Mouse (Mus musculus): Measurements from ENCODE around the gene Naa40. TPM values are rescaled to one million over a fixed set of nuclear protein-coding genes. Genes with fewer than 3 reads are reported as not detected.

Gene Naa40
- polyA plus RNA-seq, 1 experiment, result 10.3 TPM

GRCm38 (mm10) chr19:7261964-7262363, 21.0 kb upstream of the Naa40 start:
- Histone ChIP-seq H3K27me3 (ENCODE audit: control insufficient read depth, insufficient read depth, insufficient read length) (no peaks in the 10 kb centered on the region), H3K4me3 (no peak overlapping the region), H3ac (ENCODE audit: control insufficient read depth, insufficient read length) (no peak overlapping the region), H3K36me3 (ENCODE audit: control insufficient read depth, insufficient read depth) (no peaks in the 10 kb centered on the region), H3K79me2 (ENCODE audit: control insufficient read depth, insufficient read depth) (no peaks in the 10 kb centered on the region), H3K4me2 (ENCODE audit: low read depth) (no peak overlapping the region)
- no peak for TF ChIP-seq MYOG (IDR thresholded peaks at IDR 0.05; ENCODE audit: control insufficient read depth in 1 of 3, insufficient read depth in 1 of 3, insufficient read length in 2 of 3, low read depth in 2 of 3)
- TF ChIP-seq E2F4 (IDR thresholded peaks at IDR 0.05; ENCODE audit: insufficient read depth), result no peak
- TF ChIP-seq USF1 (IDR thresholded peaks at IDR 0.05; ENCODE audit: low read depth), result no peak
- TF ChIP-seq TCF12 (IDR thresholded peaks at IDR 0.05; ENCODE audit: insufficient read depth, poor library complexity, severe bottlenecking), result no peak
- no peak for TF ChIP-seq SRF (IDR thresholded peaks at IDR 0.05; ENCODE audit: control insufficient read depth, insufficient read length, low read depth)
- no peak for TF ChIP-seq POLR2A (IDR thresholded peaks at IDR 0.05; ENCODE audit: insufficient read length, low read depth)
- no peak for TF ChIP-seq REST (IDR thresholded peaks at IDR 0.05; ENCODE audit: insufficient read depth, insufficient read length)

GRCm38 (mm10) chr19:7261476-7261875, 20.5 kb upstream of the Naa40 start:
- no peaks in the 10 kb centered on the region for H3K79me2 ChIP-seq (ENCODE audit: control insufficient read depth, insufficient read depth)
- no peak overlapping the region for H3K4me2 ChIP-seq (ENCODE audit: low read depth)
- no peak for TF ChIP-seq MAX (IDR thresholded peaks at IDR 0.05; ENCODE audit: low read depth)
- no peak for TF ChIP-seq CEBPB (IDR thresholded peaks at IDR 0.05; ENCODE audit: insufficient read depth, poor library complexity, severe bottlenecking)
- TF ChIP-seq POLR2A (IDR thresholded peaks at IDR 0.05; ENCODE audit: insufficient read length, low read depth), result no peak
- no peak for TF ChIP-seq E2F4 (IDR thresholded peaks at IDR 0.05; ENCODE audit: insufficient read depth)
- no peak for TF ChIP-seq REST (IDR thresholded peaks at IDR 0.05; ENCODE audit: insufficient read depth, insufficient read length)
- no peak for TF ChIP-seq MYOD1 (IDR thresholded peaks at IDR 0.05; ENCODE audit: control insufficient read depth in 1 of 3, insufficient read length in 2 of 3, low read depth in 2 of 3)
- TF ChIP-seq TCF3 (IDR thresholded peaks at IDR 0.05; ENCODE audit: insufficient read length, low read depth), result no peak
- no peak for TF ChIP-seq MYOG (IDR thresholded peaks at IDR 0.05; ENCODE audit: control insufficient read depth in 1 of 3, insufficient read depth in 1 of 3, insufficient read length in 2 of 3, low read depth in 2 of 3)
- TF ChIP-seq TCF12 (IDR thresholded peaks at IDR 0.05; ENCODE audit: insufficient read depth, poor library complexity, severe bottlenecking), result no peak
- TF ChIP-seq USF1 (IDR thresholded peaks at IDR 0.05; ENCODE audit: low read depth), result no peak
- no peak for TF ChIP-seq POLR2AphosphoS2 (IDR thresholded peaks at IDR 0.05; ENCODE audit: insufficient read length, low read depth)
- no peak for TF ChIP-seq SRF (IDR thresholded peaks at IDR 0.05; ENCODE audit: control insufficient read depth, insufficient read length, low read depth)
- H3K36me3 ChIP-seq (ENCODE audit: control insufficient read depth, insufficient read depth), result no peaks in the 10 kb centered on the region
- H3ac ChIP-seq (ENCODE audit: control insufficient read depth, insufficient read length), result no peak overlapping the region
- no peaks in the 10 kb centered on the region for H3K27me3 ChIP-seq (ENCODE audit: control insufficient read depth, insufficient read depth, insufficient read length)
- H3K4me3 ChIP-seq, result no peak overlapping the region

- Histone ChIP-seq H3K4me3 (no peak overlapping the region), H3K79me2 (ENCODE audit: control insufficient read depth, insufficient read depth) (no peaks in the 10 kb centered on the region), H3K27me3 (ENCODE audit: control insufficient read depth, insufficient read depth, insufficient read length) (no peaks in the 10 kb centered on the region), H3ac (ENCODE audit: control insufficient read depth, insufficient read length) (no peak overlapping the region), H3K4me2 (ENCODE audit: low read depth) (no peak overlapping the region), H3K36me3 (ENCODE audit: control insufficient read depth, insufficient read depth) (no peaks in the 10 kb centered on the region)
- TF ChIP-seq CEBPB (IDR thresholded peaks at IDR 0.05; ENCODE audit: insufficient read depth, poor library complexity, severe bottlenecking), result no peak
- no peak for TF ChIP-seq USF1 (IDR thresholded peaks at IDR 0.05; ENCODE audit: low read depth)
- no peak for TF ChIP-seq SRF (IDR thresholded peaks at IDR 0.05; ENCODE audit: control insufficient read depth, insufficient read length, low read depth)
- no peak for TF ChIP-seq TCF12 (IDR thresholded peaks at IDR 0.05; ENCODE audit: insufficient read depth, poor library complexity, severe bottlenecking)
- no peak for TF ChIP-seq TCF3 (IDR thresholded peaks at IDR 0.05; ENCODE audit: insufficient read length, low read depth)
- TF ChIP-seq REST (IDR thresholded peaks at IDR 0.05; ENCODE audit: insufficient read depth, insufficient read length), result no peak
- no peak for TF ChIP-seq E2F4 (IDR thresholded peaks at IDR 0.05; ENCODE audit: insufficient read depth)
Measured at GRCm38 (mm10) chr19:7257881-7258280, 16.9 kb upstream of the Naa40 start.

GRCm38 (mm10) chr19:7246021-7246420, 5.0 kb upstream of the Naa40 start:
- no peak overlapping the region for H3K4me2 ChIP-seq (ENCODE audit: low read depth)
- H3K27me3 ChIP-seq (ENCODE audit: control insufficient read depth, insufficient read depth, insufficient read length), result no peaks in the 10 kb centered on the region
- H3K36me3 ChIP-seq (ENCODE audit: control insufficient read depth, insufficient read depth), result no peaks in the 10 kb centered on the region
- H3K79me2 ChIP-seq (ENCODE audit: control insufficient read depth, insufficient read depth), result no peaks in the 10 kb centered on the region
- no peak overlapping the region for H3K4me3 ChIP-seq
- TF ChIP-seq CEBPB (IDR thresholded peaks at IDR 0.05; ENCODE audit: insufficient read depth, poor library complexity, severe bottlenecking), result no peak
- TF ChIP-seq MAX (IDR thresholded peaks at IDR 0.05; ENCODE audit: low read depth), result no peak
- TF ChIP-seq MYOD1 (IDR thresholded peaks at IDR 0.05; ENCODE audit: control insufficient read depth in 1 of 3, insufficient read length in 2 of 3, low read depth in 2 of 3), result no peak
- TF ChIP-seq POLR2A (IDR thresholded peaks at IDR 0.05; ENCODE audit: insufficient read length, low read depth), result no peak
- H3ac ChIP-seq (ENCODE audit: control insufficient read depth, insufficient read length), result no peak overlapping the region

- Histone ChIP-seq H3K27me3 (ENCODE audit: control insufficient read depth, insufficient read depth, insufficient read length) (no peaks in the 10 kb centered on the region), H3K4me2 (ENCODE audit: low read depth) (peak overlapping the region; percentile 89), H3K4me3 (peak overlapping the region; percentile 82), H3K36me3 (ENCODE audit: control insufficient read depth, insufficient read depth) (no peaks in the 10 kb centered on the region), H3ac (ENCODE audit: control insufficient read depth, insufficient read length) (peak overlapping the region; percentile 49), H3K79me2 (ENCODE audit: control insufficient read depth, insufficient read depth) (peaks cover 47% of the 10 kb centered on the region)
- TF ChIP-seq REST (IDR thresholded peaks at IDR 0.05; ENCODE audit: insufficient read depth, insufficient read length), result no peak
- no peak for TF ChIP-seq E2F4 (IDR thresholded peaks at IDR 0.05; ENCODE audit: insufficient read depth)
- no peak for TF ChIP-seq TCF12 (IDR thresholded peaks at IDR 0.05; ENCODE audit: insufficient read depth, poor library complexity, severe bottlenecking)
- TF ChIP-seq POLR2AphosphoS2 (IDR thresholded peaks at IDR 0.05; ENCODE audit: insufficient read length, low read depth), result no peak
- no peak for TF ChIP-seq USF1 (IDR thresholded peaks at IDR 0.05; ENCODE audit: low read depth)
- no peak for TF ChIP-seq MAX (IDR thresholded peaks at IDR 0.05; ENCODE audit: low read depth)
- TF ChIP-seq SRF (IDR thresholded peaks at IDR 0.05; ENCODE audit: control insufficient read depth, insufficient read length, low read depth), result no peak
- TF ChIP-seq MYOD1 (IDR thresholded peaks at IDR 0.05; ENCODE audit: control insufficient read depth in 1 of 3, insufficient read length in 2 of 3, low read depth in 2 of 3), result no peak
- no peak for TF ChIP-seq TCF3 (IDR thresholded peaks at IDR 0.05; ENCODE audit: insufficient read length, low read depth)
- no peak for TF ChIP-seq POLR2A (IDR thresholded peaks at IDR 0.05; ENCODE audit: insufficient read length, low read depth)
- TF ChIP-seq CEBPB (IDR thresholded peaks at IDR 0.05; ENCODE audit: insufficient read depth, poor library complexity, severe bottlenecking), result no peak
- TF ChIP-seq MYOG (IDR thresholded peaks at IDR 0.05; ENCODE audit: control insufficient read depth in 1 of 3, insufficient read depth in 1 of 3, insufficient read length in 2 of 3, low read depth in 2 of 3), result no peak
Measured at GRCm38 (mm10) chr19:7240291-7240690, 692 bp downstream of the Naa40 start.
